Mouse (Mus musculus) urinary bladder, postnatal 4 days (tissue): Measurements from ENCODE around the gene Mb21d2.

Experiments
- DNase-seq, 2 experiments: peaks; one replicate each; pipeline ENCODE4 v3.0.0; 2021 to 2022; ENCODE audit warnings: low spot score in 2 of 2

Gene Mb21d2

DNA sequence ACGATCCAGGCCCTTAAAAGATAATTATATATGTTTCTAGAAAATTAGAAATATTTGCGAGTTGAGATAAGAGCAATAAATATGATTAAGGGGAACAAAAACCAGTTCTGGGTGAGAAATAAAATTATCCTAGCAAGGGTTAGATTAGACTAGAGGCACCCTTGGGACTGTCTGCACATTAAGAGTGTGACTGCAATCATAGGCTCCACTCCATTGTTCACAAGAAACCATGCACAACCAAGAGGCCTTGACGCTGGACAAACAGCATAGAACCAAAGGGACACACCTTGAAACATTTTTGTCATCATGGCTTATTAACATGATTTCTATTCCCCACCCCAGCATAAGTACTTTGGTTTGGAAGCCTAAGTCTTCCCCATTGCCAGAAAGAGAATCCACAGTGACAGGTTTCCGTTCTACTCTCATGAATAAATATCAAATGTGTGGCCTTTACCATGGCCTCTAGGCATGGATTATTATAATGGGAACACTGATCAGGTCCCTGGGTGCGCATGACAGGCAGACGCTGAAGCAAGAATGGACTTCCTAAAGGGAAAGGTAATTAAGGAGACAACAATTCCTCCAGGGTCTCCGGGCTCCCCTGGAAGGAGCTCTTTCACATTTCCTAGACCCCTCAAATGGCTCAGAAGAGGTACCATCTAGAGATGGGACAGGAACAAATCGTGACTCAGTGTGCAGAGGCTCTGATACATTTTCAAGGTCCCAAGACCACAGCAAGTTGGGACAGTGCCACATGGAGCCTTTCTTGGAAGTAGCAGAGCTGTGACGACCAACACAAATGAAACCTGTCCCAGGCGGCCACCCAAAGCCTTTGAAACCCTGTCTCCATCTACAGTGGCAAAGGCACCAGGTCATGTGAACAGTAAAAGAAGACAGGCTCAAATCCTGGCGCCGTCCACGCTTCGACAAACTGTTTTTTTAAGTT, 26.6 kb downstream of the Mb21d2 start:
- no peak for DNase-seq

DNA sequence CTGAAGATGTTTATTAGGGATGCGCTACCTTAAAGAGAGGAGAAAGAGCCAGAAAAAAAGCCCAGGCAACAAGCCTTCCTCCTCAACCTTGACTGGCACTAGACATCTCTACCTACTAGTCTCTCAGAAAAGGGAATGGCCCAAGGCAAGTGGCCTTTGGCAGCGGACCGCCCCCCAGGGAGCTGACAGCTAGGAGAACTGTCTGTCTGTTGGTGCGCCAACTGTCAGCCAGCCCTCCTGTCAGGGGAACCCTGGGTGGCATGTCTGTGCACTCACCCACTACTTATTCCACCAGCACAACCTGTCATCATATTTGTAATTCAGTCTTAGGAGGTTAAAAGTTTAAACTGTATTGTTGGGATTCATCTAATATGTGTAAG, 30.3 kb downstream of the Mb21d2 start:
- DNase-seq: no peak

DNA sequence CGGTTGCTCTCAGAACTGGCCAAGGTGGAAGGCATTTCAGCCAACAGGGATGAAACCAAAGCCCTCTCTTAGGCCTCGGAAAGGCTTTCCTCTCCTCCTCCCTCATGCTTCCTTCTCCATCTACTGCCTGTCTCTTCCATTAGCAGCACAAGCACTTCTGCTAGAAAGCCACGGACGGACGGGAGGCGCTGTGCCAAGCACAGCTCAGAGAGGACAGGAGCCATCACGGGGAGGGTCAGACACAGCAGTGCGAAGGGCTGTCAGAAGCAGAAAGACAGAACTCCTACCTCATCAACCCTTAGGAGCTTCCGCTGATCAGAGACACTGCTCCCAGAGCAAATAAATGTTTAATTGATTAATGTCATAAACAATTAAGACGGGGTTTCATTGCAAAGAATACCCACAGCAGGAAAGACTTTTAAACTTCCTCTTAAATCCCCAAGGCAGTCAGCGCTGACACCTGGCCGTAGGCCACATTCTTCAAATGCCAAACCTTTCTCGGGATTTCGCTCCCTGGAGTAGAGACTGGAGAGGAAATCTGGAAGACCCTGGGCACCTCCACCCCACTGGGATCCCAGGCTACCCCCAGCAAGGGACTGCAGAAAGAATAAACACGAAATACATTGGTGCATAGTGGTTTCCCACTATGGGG, 30.8 kb downstream of the Mb21d2 start:
- DNase-seq: no peak

DNA sequence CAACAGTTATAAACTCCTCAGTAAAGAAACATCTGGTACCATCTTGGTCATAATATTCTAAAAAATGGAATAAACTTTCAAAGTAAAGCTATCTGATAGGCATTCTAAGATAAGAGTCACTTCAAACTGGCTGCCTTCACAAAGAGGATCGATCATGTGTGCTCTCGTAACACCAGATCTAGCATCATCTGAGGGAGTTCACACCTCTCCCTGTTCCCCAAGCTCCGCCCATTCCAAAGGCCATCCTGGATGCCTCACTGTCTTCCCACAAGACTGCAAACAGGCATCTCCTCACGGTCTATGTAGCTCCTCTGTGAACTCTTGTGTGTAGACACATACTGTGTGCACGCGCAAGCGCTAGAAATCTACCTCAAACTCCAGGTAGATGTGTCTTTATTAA, 32.9 kb downstream of the Mb21d2 start:
- no peak for DNase-seq

DNA sequence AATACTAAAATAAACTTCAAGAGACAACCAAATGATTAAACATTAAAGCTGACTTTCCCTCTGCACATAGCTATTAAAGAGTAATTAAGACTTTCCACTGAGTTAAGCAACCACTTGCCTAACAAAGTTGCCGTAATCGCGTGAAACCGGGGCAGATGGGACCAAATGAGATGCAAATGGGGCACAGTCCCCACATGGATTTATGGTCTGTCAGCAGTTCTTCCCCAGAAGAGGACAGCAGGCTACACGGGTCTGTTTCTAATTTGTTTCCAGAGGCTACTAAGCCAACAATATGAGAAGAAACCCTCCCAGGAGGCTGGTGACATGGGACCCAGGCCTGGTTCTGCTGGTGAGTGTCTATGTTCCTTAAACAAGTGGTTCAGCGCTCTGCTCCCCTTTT, 34.6 kb downstream of the Mb21d2 start:
- DNase-seq: no peak

DNA sequence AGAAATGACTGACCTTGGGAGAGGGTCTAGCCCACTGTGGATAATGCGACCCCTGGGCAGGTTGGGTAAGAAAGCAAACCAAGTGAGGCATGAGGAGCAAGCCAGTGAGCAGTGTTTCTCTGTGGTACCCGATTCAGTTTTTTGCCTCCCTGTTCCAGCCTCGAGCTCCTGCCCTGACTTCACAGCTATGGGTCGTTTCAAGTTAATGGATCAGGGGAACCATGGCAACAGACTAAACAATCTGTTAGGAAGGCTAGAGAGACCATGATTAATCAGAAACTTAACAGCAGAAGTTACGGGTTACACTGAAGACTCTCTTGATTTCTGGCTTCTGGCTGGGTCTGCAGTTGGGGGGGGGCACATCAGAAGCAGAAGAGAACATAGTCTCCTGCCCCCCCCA, 36.2 kb downstream of the Mb21d2 start:
- no peak for DNase-seq

DNA sequence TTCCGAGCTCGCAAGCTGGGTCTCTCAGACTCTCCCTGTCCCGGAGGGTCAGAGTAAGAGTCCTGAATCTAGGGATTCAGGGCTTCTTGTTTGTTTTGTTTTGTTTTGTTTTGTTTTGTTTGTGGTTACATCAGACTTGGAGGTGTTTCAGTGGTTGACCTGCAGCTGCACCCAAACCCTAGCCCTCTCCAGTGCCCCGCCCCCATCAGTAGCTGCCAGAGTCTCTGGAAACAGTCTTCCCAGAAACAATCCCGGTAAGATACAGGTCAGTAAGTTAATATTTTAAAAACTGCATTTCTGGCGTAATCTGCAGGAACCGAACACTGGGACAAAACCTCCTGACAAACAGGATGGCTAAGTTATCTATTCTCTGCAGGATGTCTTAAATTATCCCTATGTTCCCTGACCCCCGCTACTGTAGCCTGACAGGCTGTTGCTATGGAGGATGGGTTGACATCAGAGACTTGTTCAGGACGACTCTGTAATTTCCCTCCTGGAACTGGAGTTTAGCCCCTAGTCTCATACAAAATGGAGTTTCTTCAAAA, 43.2 kb downstream of the Mb21d2 start:
- DNase-seq: no peak

DNA sequence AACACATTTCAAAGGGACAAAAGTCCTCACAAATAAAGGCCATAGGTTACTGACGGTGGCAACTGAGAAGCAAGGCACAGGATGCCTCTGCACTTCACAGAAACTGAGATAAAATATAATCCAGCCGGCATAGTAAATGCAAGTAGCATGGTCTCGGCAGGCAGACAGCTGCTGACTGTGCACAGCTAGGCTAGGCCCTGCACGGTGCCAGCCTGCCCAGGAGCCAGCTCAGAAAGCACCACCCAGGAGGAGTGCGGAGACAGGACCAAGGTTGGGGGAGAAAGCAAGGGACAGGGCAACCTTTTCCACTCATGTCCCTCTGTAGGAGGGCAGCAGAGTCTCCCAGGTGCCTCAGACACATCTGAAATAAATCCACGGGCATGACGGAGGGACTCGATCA, 44.0 kb downstream of the Mb21d2 start:
- no peak for DNase-seq

DNA sequence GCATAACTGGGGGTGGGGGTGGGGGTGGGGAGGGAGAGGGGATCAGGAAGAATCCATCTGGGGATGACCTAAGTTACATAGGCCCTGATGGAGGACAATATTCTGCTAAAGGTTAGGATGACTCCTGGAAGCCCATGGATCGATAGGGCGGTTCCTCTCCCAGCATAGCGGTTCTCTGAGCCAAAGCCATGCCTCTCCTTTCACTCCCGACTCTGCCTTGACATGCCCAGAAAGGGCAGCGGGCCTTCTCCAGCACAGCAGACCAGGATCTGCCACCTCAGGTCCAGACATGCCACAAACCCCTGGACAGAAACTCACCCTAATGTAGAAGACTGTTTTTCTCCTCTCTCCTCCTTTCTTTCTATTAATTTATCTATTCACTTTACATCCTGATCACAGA, 44.8 kb downstream of the Mb21d2 start:
- DNase-seq: no peak

DNA sequence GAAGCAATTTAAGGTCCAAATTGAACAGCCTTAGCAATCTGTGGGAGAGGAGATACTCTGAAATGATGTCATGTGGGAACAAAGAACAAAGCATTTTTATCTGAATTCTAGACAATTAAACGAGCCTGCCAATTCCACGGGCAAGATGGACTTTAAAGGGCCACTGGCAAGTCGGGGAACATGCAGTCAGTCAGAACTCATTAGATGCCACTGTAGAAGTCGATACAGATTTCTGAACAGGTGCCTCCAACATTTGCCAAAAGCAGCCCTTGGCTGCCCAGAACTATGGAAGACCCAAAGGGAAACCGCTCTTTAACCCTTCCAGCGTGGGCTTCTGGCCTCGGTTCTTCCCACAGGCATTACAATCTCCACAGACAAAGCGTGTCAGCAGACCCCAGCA, 45.8 kb downstream of the Mb21d2 start:
- no peak for DNase-seq

DNA sequence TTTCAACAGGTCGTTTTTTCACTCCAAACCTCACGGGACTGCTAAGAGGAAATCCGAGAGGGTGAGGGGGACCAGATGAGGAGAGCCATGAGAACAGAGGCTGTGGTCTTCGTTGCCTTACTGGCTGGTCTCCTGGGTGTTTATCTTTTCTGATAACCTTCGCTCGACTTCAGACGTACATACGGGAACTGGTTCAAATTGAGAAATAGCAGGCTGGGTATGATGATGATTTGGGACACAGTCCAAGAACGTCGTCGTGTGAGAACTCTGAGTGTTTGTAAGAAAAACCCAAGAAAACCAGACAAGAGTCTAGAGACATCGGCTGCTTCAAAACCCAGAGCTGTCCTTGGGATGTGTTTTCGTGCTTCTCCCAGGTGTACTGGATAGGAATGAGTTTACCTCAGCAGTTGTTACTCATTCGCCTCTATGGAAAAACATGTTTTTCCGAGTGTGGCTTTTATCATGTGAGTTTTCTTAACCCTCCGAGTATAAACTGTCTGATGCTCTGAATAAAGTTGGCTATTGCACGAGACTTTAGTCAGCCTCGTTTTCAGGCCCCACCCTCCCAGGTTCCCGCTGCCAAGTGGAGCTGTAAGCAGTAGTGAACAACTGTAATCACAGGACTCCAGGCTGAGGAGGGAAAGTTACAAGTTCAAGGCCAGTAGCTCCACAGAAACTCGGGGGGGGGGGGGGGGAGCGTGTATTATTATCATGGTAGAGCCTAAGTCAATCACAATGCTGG, 46.6 kb downstream of the Mb21d2 start:
- DNase-seq: no peak

DNA sequence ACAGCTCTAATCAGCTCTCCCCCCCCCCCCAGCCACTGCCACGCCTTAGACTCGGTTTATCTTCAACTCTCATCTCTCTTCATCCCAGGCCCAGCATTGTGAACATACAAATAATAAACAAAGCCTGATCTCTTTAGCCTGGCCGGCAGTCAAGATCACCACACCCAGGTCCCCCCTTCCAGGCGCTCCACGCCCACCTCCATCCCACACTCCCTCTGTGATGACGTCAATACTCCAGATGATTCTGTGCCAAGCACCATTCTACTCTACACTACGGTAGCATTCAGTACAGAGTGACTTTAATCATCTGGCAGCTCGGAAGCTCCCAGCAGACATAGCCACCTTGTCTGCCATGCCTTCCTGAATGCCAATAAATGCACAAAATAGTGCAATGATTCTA, 47.7 kb downstream of the Mb21d2 start:
- no peak for DNase-seq

DNA sequence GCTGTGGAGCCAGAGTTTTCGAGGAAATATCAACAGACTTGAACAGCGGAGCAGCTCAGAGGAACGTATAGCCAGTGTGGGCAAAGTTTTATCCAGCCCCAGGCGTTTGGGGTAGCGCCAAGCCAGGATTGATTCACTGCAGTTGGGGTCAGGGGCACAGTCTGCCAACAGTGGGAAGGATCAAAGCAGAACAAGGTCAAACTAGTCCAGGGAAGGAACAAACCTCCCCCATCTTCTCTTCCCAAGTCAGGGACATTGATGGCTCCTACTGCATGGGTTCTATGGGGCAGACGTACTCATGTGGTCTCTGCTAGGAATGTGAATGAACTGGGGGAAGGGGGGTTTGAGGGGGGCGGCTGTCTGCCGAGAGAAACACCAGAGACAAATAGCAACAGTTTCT, 48.7 kb downstream of the Mb21d2 start:
- DNase-seq: peak in 1 of 2 experiments; percentile 37

DNA sequence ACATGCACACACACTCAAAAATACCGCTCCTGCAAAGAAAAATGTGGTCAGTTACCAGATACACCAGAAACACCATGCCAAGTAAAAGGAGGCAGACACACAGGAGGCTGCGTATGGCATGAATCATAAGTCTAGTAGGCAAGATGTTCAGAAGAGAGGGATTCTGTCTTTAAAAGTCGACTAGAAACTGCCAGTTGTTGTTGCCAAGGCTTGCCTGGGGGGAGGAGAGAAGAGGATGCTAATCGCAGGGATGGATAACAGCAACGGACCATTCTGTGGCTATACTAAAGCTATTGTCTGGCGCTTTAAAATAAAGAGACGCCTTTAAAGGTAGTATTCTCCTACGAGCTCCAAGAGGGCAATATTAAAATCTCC, 49.2 kb downstream of the Mb21d2 start:
- DNase-seq: no peak

DNA sequence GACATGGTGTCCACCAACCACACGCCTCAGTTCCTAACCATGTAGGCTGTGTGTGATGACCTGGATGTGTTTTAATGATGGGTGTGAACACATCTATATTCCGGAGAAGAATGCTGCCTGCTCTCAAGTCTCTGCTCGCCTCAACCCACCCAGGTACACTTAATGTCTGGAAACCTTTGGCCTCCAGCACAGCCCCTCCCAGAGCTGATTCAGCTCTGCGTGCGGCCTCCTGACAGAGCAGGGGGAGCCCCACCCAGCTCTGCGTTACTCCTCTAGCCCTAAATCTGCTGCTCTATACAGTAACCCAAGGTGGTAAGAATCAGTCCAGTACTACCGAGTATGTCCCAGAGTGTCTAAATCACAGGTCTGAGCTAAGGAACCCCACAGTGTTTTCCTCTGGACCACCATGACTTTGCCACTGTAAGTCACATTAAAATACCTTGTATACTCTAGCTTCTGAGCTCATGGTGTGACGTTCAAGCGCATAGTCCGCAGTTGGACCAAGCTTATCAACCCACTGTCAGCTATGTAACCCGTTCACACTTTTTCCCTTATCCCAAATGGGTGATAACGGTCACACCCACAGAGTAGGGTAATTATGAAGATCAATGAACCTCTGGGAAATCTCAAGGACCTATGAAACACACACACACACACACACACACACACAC, 49.7 kb downstream of the Mb21d2 start:
- no peak for DNase-seq

DNA sequence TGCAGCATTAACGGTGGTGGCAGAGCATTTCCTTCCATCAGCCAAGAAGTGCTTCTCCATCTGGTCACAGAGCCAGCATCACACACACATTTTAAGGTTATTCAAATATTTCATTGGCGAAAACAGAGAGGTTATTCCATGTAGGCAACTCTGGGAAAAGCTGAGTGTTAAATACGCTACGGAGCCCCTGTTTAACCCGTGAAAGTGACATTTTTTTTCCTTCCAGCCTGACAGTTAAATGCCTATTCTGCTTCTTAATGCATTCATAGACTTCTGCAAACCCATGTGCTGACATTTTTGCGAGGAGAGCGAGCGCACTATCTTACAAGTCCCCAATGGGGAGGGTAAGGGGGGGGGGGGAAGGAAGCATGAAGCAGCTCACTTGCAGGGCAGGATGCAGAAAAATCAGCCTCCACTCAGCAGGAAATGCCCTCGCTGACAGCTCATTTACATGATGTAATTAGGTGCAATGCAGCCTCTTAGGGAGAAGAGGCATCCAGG, 52.3 kb downstream of the Mb21d2 start:
- DNase-seq: no peak

DNA sequence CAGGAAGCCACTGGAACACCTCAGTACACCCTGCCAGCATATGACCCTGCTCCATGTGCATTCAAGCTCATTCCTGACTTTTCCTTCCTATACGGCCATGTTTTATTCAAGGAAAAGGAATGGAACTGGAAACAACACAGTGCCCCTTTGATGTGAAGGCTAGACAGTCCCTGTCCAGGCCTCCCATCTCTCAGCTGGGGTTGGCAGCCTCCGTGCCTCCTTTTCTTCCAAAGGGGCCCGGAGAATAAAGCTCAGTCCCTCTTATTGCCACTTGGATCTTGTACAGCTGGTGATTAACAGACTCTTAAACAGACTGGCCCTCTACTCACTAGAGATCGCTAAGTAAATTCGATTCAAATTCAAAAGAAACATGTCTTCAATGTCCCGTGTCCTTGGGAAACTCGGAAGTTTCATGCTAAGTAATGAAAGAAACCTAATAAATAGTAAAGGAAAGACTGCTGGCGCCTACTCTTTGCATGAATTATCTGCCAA, 56.0 kb downstream of the Mb21d2 start:
- DNase-seq: no peak

DNA sequence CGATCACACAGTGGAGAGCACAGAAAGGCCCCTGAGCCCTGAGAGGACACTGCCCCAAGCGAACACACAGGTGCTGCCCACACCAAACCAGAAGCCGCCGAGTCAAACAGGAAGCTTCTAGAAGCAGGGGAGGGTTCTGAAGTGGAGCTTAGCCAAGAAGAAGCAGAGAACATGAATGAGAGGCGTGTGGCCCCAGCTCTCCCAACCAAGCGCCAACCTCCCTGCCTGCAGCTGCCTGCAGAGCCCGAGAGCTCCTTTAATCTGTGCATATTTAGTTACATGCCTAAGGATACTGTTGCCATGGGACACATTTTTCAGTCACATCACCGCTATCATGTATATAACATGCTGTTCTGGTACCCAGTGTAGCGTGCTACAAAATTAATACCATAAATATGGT, 58.6 kb downstream of the Mb21d2 start:
- DNase-seq: no peak

DNA sequence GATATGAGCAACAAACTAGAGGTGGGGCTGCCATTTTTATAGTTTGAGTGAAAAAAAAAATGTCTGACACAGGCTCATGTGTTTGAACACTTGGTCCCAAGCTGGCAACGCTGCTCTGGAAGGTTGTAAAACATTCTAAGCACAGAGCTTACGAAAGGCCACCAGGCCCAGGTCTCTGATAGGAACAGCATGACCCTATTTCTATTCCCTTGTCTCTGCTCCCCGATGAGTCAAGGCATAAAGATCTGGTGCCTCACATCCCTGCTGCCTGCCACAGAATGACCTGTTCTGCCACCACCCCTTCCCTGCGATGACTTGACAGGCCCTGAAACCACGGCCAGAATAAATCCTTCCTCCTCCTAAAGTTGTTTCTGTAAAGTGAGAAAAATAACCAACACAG, 59.0 kb downstream of the Mb21d2 start:
- no peak for DNase-seq

DNA sequence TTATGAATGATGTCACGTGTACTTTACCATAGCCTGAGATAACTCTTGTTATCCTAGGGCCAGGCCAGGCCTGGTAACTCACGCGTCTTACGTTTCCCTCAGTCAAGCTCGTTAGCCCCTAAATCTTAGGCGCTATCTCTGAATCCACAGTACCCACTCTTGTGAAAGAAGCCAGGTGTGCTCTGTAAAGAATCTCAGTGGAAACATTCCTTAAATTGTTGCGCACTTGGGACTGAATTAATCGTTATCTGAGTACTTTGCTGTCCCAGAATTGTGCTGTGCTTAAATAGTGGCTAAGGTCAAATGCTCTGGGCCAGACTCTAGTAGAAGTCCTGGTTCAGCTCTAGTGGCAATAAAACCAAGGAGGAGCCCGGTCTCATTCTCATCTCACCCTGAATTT, 60.6 kb downstream of the Mb21d2 start:
- no peak for DNase-seq

DNA sequence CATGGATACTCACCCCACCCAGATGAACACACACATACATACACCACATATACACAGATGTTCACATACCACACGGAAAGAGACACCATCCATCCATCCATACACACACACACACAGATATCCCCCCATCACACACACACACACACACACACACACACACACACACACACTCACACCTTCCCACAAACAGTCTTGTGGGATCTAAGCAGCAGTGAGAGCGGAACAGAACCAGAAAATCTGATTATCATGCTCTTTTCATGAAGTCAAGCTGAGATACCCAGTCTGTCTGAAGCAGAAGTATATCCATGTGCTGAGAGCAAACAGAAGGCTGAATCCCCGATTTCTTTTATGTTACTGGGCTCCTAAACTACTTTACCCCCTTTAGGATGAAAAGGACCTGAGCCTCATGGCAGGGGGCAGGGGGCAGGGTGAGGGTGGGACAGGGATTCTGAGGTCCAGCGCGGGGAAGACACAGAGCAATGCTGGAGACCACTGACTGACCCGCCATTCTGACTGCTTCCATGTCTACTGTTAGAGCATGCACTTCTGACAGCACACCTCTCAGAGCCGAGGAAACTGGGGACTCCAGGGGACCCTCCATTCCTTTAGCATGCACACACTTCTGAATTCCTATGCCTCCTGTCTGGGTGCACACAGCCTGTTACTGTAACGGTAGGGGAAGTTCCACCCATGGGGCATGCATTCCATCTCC, 62.7 kb downstream of the Mb21d2 start:
- DNase-seq: no peak
